Mouse (Mus musculus): ENCODE data around the gene Vmn1r114.
"Not testable (repeated sequence)": the region's sequence is repeated elsewhere in the genome, so short reads cannot be mapped to it uniquely, and the experiment has no call there.

Gene Vmn1r114

GRCm38 (mm10) chr7:20812086-20812485 is at the start of gene Vmn1r114:
Vmn1r114 (minus strand) TSS chr7:20812186.
- DNase-seq = not testable (repeated sequence)

- not testable (repeated sequence) for DNase-seq
Measured at GRCm38 (mm10) chr7:20844885-20845284, 32.9 kb upstream of the Vmn1r114 start, which contains the start of gene Vmn1r115. Vmn1r115 (minus strand) TSS chr7:20844985.

GRCm38 (mm10) chr7:20786985-20787384 is 25.0 kb downstream of the Vmn1r114 start, which contains the start of gene Vmn1r113:
Vmn1r113 (plus strand) TSS chr7:20787285.
- DNase-seq = not testable (repeated sequence)

GRCm38 (mm10) chr7:20770885-20771284 is 41.1 kb downstream of the Vmn1r114 start, which contains the start of gene Vmn1r112:
Vmn1r112 (plus strand) TSS chr7:20771185.
- DNase-seq = not testable (repeated sequence)
